In the genomic region with DNA sequence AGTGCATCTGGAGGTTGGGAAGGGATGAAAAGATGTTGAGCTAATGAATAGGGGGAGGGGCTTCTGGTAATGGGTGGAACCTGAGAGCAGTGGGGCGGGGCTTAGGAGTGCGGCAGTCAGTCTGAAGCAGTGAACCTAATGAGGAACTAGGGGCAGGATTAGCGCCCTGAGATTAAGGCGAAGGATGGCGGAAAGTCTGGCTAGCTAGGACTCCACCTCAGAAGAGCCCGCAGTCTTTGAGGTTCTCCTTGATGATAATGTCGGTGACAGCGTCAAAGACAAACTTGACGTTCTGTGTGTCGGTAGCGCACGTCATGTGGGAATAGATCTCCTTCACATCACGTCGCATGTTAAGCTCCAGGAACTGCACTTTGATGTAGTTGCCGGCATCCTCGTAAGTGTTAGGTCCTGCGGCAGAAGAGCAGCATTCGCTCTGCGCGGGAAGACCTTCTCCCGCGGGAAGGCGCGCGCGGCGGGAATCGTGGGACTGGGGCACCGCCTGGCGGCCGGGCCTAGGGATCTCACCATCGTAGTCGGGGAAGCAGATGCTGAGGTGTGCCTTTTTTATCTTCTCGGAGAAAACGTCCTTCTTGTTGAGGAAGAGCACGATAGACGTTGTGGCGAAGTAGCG, we compare ENCODE assay signal across 8 mouse cellular contexts. TPM values are rescaled to one million over a fixed set of nuclear protein-coding genes. Genes with fewer than 3 reads are reported as not detected.
DNase-seq lines count a peak whose midpoint lies in the region; ATAC-seq and TF ChIP-seq lines count a peak whose summit lies in the region.

No protein-coding gene starts in this region.

- peak overlapping the region; percentile 33 for H3ac ChIP-seq in C2C12 (ENCODE audit: control insufficient read depth, insufficient read length, low read depth)

- DNase-seq in adrenal gland, postnatal 25 days = peak; percentile 81
- DNase-seq in heart, postnatal 0 days (ENCODE audit: low spot score) = peak; percentile 69
- peak; percentile 63 to 88 for DNase-seq in kidney, postnatal 36 days
- DNase-seq in lung, embryonic 14.5 days = peak; percentile 86
- peak; percentile 68 for DNase-seq in thymus, adult 2 months

- WGBS in heart, postnatal 0 days = under 1% methylated on average over 39 of the region's 39 CpGs
- 1% methylated on average over 39 of the region's 39 CpGs for WGBS in lung, embryonic 14.5 days
- 1% methylated on average over 39 of the region's 39 CpGs for WGBS in olfactory bulb, adult 2 months
- 1% methylated on average over 39 of the region's 39 CpGs for WGBS in thymus, adult 2 months

- H3K27ac ChIP-seq in heart, postnatal 0 days (ENCODE audit: low read depth) = no peak overlapping the region
- H3K27ac ChIP-seq in lung, embryonic 14.5 days (ENCODE audit: low read depth) = no peak overlapping the region
- no peak overlapping the region for H3K27ac ChIP-seq in olfactory bulb, adult 2 months (ENCODE audit: insufficient read depth, low read depth, low read length)
- no peak overlapping the region for H3K27ac ChIP-seq in thymus, adult 2 months (ENCODE audit: control insufficient read depth, insufficient read depth, low read length)

- peaks cover 4% of the 10 kb centered on the region; the same call in 1 of the 2 replicates for H3K4me1 ChIP-seq in heart, postnatal 0 days (ENCODE audit: control insufficient read depth, insufficient read depth)
- no peaks in the 10 kb centered on the region for H3K4me1 ChIP-seq in lung, embryonic 14.5 days (ENCODE audit: insufficient read depth)
- peaks cover 11% of the 10 kb centered on the region for H3K4me1 ChIP-seq in olfactory bulb, adult 2 months (ENCODE audit: control insufficient read depth, insufficient read depth, low read length)
- H3K4me1 ChIP-seq in thymus, adult 2 months (replicated peaks; ENCODE audit: control insufficient read depth, insufficient read depth, low read length) = peaks cover 14% of the 10 kb centered on the region

- no peak for TF ChIP-seq POLR2A in olfactory bulb, adult 2 months (IDR thresholded peaks at IDR 0.05; ENCODE audit: insufficient read depth, low read depth, low read length)
- no peak for TF ChIP-seq POLR2A in thymus, adult 2 months (IDR thresholded peaks at IDR 0.05; ENCODE audit: control insufficient read depth, extremely low read depth, insufficient read depth, low read length, poor library complexity)

- H3K9ac ChIP-seq in heart, postnatal 0 days (replicated peaks; ENCODE audit: low read depth, low read length) = no peak overlapping the region
- peak overlapping the region; percentile 26 for H3K9ac ChIP-seq in lung, embryonic 14.5 days

- peaks cover 47% of the 10 kb centered on the region for H3K27me3 ChIP-seq in C2C12 (ENCODE audit: control insufficient read depth, insufficient read depth, insufficient read length)
- peaks cover 34% of the 10 kb centered on the region for H3K27me3 ChIP-seq in heart, postnatal 0 days (ENCODE audit: control insufficient read depth, insufficient read depth, low read length)
- peaks cover 31% of the 10 kb centered on the region for H3K27me3 ChIP-seq in lung, embryonic 14.5 days (ENCODE audit: insufficient read depth, low read length)
- peaks cover 7% of the 10 kb centered on the region; the same call in 1 of the 2 replicates for H3K27me3 ChIP-seq in thymus, adult 2 months (ENCODE audit: control insufficient read depth, insufficient read depth, low read length)

- no peaks in the 10 kb centered on the region for H3K79me3 ChIP-seq in C2C12 (ENCODE audit: low read depth)

- no peaks in the 10 kb centered on the region for H3K36me3 ChIP-seq in C2C12 (ENCODE audit: control insufficient read depth, insufficient read depth)
- H3K36me3 ChIP-seq in heart, postnatal 0 days (replicated peaks; ENCODE audit: control insufficient read depth, insufficient read depth, low read length) = no peaks in the 10 kb centered on the region
- no peaks in the 10 kb centered on the region for H3K36me3 ChIP-seq in lung, embryonic 14.5 days (ENCODE audit: insufficient read depth)
- H3K36me3 ChIP-seq in thymus, adult 2 months (ENCODE audit: control insufficient read depth, insufficient read depth, low read length) = no peaks in the 10 kb centered on the region

- H3K4me2 ChIP-seq in heart, postnatal 0 days (ENCODE audit: low read depth, low read length) = peak overlapping the region; percentile 56
- H3K4me2 ChIP-seq in lung, embryonic 14.5 days = peak overlapping the region; percentile 60

- peak; percentile 90 for TF ChIP-seq CTCF in C2C12 (IDR thresholded peaks at IDR 0.05; ENCODE audit: control insufficient read depth, insufficient read depth, insufficient read length)
- TF ChIP-seq CTCF in heart, postnatal 0 days (IDR thresholded peaks at IDR 0.05; ENCODE audit: low read depth) = peak; percentile 84
- peak; percentile 91 for TF ChIP-seq CTCF in lung, embryonic 14.5 days (IDR thresholded peaks at IDR 0.05; ENCODE audit: low read depth)
- peak; percentile 94 for TF ChIP-seq CTCF in olfactory bulb, adult 2 months (IDR thresholded peaks at IDR 0.05; ENCODE audit: insufficient read depth, low read depth, low read length)
- peak; percentile 82 for TF ChIP-seq CTCF in thymus, adult 2 months (IDR thresholded peaks at IDR 0.05; ENCODE audit: borderline replicate concordance, control insufficient read depth, extremely low read depth, insufficient read depth, low read length, poor library complexity)

- TF ChIP-seq EP300 in heart, postnatal 0 days (IDR thresholded peaks at IDR 0.05; ENCODE audit: low read depth) = no peak

- H3K9me3 ChIP-seq in heart, postnatal 0 days (replicated peaks; ENCODE audit: control insufficient read depth, low read length) = no peaks in the 10 kb centered on the region
- H3K9me3 ChIP-seq in lung, embryonic 14.5 days (ENCODE audit: low read depth, low read length) = no peaks in the 10 kb centered on the region

- no peaks in the 10 kb centered on the region for H3K79me2 ChIP-seq in C2C12 (ENCODE audit: control insufficient read depth, insufficient read depth)

- no peak overlapping the region for H3K4me3 ChIP-seq in C2C12 (ENCODE audit: insufficient read depth, poor library complexity, severe bottlenecking)
- H3K4me3 ChIP-seq in heart, postnatal 0 days (ENCODE audit: low read depth, low read length) = peak overlapping the region; percentile 24
- H3K4me3 ChIP-seq in lung, embryonic 14.5 days (ENCODE audit: low read depth, low read length) = peak overlapping the region; percentile 27
- peak overlapping the region; percentile 39 for H3K4me3 ChIP-seq in olfactory bulb, adult 2 months (ENCODE audit: insufficient read depth, low read depth, low read length)
- peak overlapping the region; percentile 17 for H3K4me3 ChIP-seq in thymus, adult 2 months (ENCODE audit: control insufficient read depth, insufficient read depth, low read length)

- 0 out of 2 replicates have a peak, but pooled peaks have one; percentile 16 for ATAC-seq in erythroid progenitor cell, adult 5-6 weeks (replicated peaks; ENCODE audit: low FRiP score, poor library complexity, severe bottlenecking)
- peak; percentile 74 for ATAC-seq in heart, postnatal 0 days (ENCODE audit: insufficient read depth, low read depth)
- ATAC-seq in lung, embryonic 14.5 days (ENCODE audit: insufficient read depth) = peak; percentile 66

RNA-seq across cellular contexts. Expression of gene Gnat1, which starts 3.7 kb away (rescaled TPM):
- 0.01 TPM for polyA plus RNA-seq in C2C12 (2012; fragmentation: generic; extraction: Trizol)
- total RNA-seq in adrenal gland, postnatal 25 days (2021) = not detected in 2 replicates
- not detected in 2 replicates for total RNA-seq in erythroid progenitor cell, adult 5-6 weeks (2015; ENCODE audit: low replicate concordance)
- 1.9 TPM in 1 of 2 replicates, not detected in the other for total RNA-seq in erythroid progenitor cell, adult 5-6 weeks (2017; ENCODE audit: low replicate concordance)
- total RNA-seq in heart, postnatal 0 days (2014; rRNA removed; ENCODE audit: low replicate concordance) = not detected in 2 replicates
- polyA plus RNA-seq in heart, postnatal 0 days (2015; fragmentation: Nextera tagmentation; extraction: Ambion mirVana) = 0.25 and 0.33 TPM in 2 replicates
- 0.72 and 0.89 TPM in 2 replicates for polyA plus RNA-seq in lung, embryonic 14.5 days (2014; fragmentation: Nextera tagmentation; extraction: Ambion mirVana)
- not detected in 2 replicates for polyA plus RNA-seq in olfactory bulb, adult 2 months (2012; ENCODE audit: insufficient read depth, insufficient read length, low replicate concordance, missing spikeins)
- polyA plus RNA-seq in thymus, adult 2 months (2012; rRNA removed) = 0.13 and 0.34 TPM in 2 replicates

RNA-seq across cellular contexts. Expression of gene Slc38a3, which starts 6.5 kb away (rescaled TPM):
- 0.01 TPM for polyA plus RNA-seq in C2C12 (2012; fragmentation: generic; extraction: Trizol)
- total RNA-seq in adrenal gland, postnatal 25 days (2021) = 0.39 and 8.5 TPM in 2 replicates
- not detected in 2 replicates for total RNA-seq in erythroid progenitor cell, adult 5-6 weeks (2015; ENCODE audit: low replicate concordance)
- total RNA-seq in erythroid progenitor cell, adult 5-6 weeks (2017; ENCODE audit: low replicate concordance) = not detected in 2 replicates
- 8.9 and 16.9 TPM in 2 replicates for total RNA-seq in heart, postnatal 0 days (2014; rRNA removed; ENCODE audit: low replicate concordance)
- 2.7 and 4.0 TPM in 2 replicates for polyA plus RNA-seq in heart, postnatal 0 days (2015; fragmentation: Nextera tagmentation; extraction: Ambion mirVana)
- 3.6 and 4.8 TPM in 2 replicates for polyA plus RNA-seq in lung, embryonic 14.5 days (2014; fragmentation: Nextera tagmentation; extraction: Ambion mirVana)
- not detected in 2 replicates for polyA plus RNA-seq in olfactory bulb, adult 2 months (2012; ENCODE audit: insufficient read depth, insufficient read length, low replicate concordance, missing spikeins)
- polyA plus RNA-seq in thymus, adult 2 months (2012; rRNA removed) = 9.1 and 11.2 TPM in 2 replicates

RNA-seq across cellular contexts. Expression of gene Sema3f, which starts 34.5 kb away (rescaled TPM):
- polyA plus RNA-seq in C2C12 (2012; fragmentation: generic; extraction: Trizol) = 0.36 TPM
- 23.1 and 23.6 TPM in 2 replicates for total RNA-seq in adrenal gland, postnatal 25 days (2021)
- not detected in 2 replicates for total RNA-seq in erythroid progenitor cell, adult 5-6 weeks (2015; ENCODE audit: low replicate concordance)
- not detected in 2 replicates for total RNA-seq in erythroid progenitor cell, adult 5-6 weeks (2017; ENCODE audit: low replicate concordance)
- 38.4 and 59.5 TPM in 2 replicates for total RNA-seq in heart, postnatal 0 days (2014; rRNA removed; ENCODE audit: low replicate concordance)
- 2.6 and 2.7 TPM in 2 replicates for polyA plus RNA-seq in heart, postnatal 0 days (2015; fragmentation: Nextera tagmentation; extraction: Ambion mirVana)
- polyA plus RNA-seq in lung, embryonic 14.5 days (2014; fragmentation: Nextera tagmentation; extraction: Ambion mirVana) = 16.7 and 22.1 TPM in 2 replicates
- not detected in 2 replicates for polyA plus RNA-seq in olfactory bulb, adult 2 months (2012; ENCODE audit: insufficient read depth, insufficient read length, low replicate concordance, missing spikeins)
- 35.5 and 41.3 TPM in 2 replicates for polyA plus RNA-seq in thymus, adult 2 months (2012; rRNA removed)

RNA-seq across cellular contexts. Expression of gene Gnai2, which starts 40.6 kb away (rescaled TPM):
- 449 TPM for polyA plus RNA-seq in C2C12 (2012; fragmentation: generic; extraction: Trizol)
- 202 and 238 TPM in 2 replicates for total RNA-seq in adrenal gland, postnatal 25 days (2021)
- 382 and 420 TPM in 2 replicates for total RNA-seq in erythroid progenitor cell, adult 5-6 weeks (2015; ENCODE audit: low replicate concordance)
- total RNA-seq in erythroid progenitor cell, adult 5-6 weeks (2017; ENCODE audit: low replicate concordance) = 334 and 357 TPM in 2 replicates
- total RNA-seq in heart, postnatal 0 days (2014; rRNA removed; ENCODE audit: low replicate concordance) = 472 and 473 TPM in 2 replicates
- 291 and 295 TPM in 2 replicates for polyA plus RNA-seq in heart, postnatal 0 days (2015; fragmentation: Nextera tagmentation; extraction: Ambion mirVana)
- polyA plus RNA-seq in lung, embryonic 14.5 days (2014; fragmentation: Nextera tagmentation; extraction: Ambion mirVana) = 408 and 419 TPM in 2 replicates
- 1,429 TPM in 1 of 2 replicates, not detected in the other for polyA plus RNA-seq in olfactory bulb, adult 2 months (2012; ENCODE audit: insufficient read depth, insufficient read length, low replicate concordance, missing spikeins)
- polyA plus RNA-seq in thymus, adult 2 months (2012; rRNA removed) = 1,154 and 1,267 TPM in 2 replicates

Comparison
In these comparisons a context has a peak if more than half of its experiments do, and no peak if none do; other contexts are left out.
1. ATAC-seq: peak in every context shown above with its lines; median percentile 74 in heart, postnatal 0 days; 66 in lung, embryonic 14.5 days; 16 in erythroid progenitor cell, adult 5-6 weeks.